Mouse (Mus musculus) left cerebral cortex, adult 18-20 months (tissue): Measurements from ENCODE around the gene Ckap2l. TPM values are rescaled to one million over a fixed set of nuclear protein-coding genes. Genes with fewer than 3 reads are reported as not detected.

Experiments
- DNase-seq, 2 experiments: peaks; one replicate each; pipeline ENCODE4 v3.0.0; 2021 to 2022; ENCODE audit warnings: low spot score in 2 of 2, mixed read lengths in 1 of 2
- total RNA-seq, 2 experiments: library from RNA; stranded (reverse); gene quantifications; 2 replicates each; pipeline ENCODE4 v1.2.3; 2021

Gene Ckap2l
- total RNA-seq, 2 experiments from 2014 or later, result 0.30 to 0.37 TPM

DNA sequence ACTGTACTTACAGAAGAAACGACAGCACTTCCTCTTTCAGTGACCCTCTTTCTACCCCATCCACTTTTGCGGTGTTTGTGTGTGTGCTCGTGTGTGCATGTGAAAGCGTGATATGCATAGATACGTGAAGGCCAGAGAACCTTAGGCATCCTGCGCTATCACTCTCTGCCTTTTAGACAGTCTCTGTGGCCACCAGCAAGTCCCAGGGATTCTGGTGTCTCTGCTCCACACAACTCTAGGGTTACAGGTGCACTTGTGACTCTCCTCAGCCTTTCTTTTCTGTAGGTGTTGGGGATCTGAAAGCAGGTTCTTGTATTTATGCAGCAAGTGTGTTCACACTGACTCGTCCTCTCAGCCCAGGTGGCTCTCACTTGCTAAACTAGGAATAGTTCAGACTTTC is 31.7 kb downstream of the Ckap2l start:
- no peak for DNase-seq

DNA sequence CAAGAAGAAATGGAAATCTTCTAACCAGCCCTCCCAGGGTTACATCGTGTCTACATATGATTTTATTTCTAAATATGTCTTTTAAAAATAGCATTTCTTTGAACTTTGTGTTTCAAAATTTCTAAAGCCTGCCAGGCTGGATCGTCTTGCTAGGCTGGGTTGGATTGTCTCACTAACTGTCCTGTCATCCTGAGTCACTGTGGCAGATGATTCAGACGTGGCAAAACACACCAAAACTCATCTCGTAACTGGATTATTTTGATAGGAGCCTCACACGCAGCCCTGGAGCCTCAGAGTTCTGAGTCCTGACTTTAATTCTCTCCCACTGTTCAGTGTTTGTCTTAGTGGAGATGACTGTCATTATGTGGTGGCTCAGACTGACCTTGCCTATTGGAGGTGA is 33.9 kb downstream of the Ckap2l start:
- DNase-seq, result peak in 1 of 2 experiments; percentile 32

DNA sequence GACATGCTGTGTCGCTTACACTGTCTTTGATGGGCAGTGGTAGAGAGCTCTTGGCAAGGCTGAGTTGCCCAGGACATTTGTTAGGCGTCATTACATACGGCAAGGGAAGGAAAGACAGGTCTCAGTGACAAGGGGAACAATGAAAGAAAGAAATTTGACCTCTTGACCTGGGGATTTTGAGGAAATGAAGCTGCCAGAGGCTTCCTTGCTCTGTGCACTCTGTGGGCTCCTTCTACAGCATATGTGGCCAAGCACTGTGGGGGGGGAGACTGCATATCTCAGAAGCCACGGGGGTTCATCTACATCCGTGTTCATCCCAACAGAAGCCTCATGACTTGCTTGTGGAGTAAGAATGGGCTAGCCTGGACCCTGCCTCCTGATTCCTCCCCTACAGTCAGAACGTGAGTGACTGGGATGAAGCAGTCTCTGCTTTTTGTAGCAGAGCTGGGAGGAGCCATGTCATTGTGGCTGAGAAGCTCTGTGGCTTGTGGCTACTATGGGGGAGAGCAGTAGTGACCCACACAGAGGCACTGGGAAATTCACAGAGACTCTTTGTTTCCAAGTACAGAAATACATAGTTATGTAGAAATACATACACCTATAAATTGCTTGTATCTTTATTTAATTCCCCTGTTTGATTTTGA is 35.7 kb downstream of the Ckap2l start:
- no peak for DNase-seq

DNA sequence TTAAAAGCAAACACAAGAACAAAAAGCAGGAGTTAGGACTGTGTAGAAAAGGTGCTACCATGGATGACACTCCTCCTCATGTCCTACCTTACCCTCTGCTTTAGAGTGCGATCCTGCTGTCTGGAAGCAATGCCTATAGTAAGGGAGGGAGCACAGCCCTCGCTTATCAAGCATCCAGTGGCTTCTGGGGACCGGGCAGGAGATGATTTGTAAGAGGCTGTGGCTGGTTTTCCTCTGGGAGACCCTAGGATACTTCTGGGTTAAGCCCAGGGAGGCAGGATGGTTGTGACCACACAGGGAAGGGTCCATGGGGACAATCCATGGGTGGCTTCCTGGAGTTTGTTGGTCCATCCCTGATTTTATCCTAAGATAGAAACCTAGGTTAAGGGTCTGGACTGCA is 36.4 kb downstream of the Ckap2l start:
- DNase-seq, result no peak

DNA sequence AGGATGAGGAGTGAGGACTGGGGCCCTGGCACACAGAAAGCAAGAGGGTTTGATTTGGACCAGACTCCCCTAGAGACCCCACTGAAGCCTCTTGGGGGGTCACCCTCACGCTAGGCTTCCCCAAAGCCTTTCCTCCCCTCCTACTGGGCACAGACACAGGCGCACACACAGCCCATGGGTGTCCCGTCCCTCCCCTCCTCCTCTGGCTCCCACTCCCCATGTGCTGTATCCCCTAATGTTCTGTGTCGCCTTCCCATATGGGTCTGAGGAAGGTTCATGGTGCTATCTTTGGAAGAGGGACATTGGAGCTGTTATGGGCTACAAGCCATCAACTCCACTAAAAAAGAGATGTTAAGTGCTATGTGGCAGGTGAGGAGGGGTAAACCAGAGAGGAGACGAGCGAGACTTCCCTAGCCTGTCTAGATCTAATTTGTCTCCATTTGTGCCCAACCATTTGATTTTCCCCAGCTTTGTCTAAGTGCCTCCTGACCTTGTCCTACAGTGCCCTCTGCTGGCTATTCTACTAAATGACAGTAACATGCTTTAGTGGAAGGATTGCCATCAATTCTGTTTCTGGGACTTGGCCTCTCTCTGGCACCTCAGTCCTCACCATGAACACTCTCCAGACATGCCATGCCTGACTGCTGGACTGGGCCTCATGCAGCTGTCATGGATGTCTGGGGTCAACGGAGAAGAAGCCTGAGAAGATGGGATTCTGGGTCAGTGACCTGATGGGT is 38.4 kb downstream of the Ckap2l start:
- DNase-seq, result peak; percentile 70 to 80

DNA sequence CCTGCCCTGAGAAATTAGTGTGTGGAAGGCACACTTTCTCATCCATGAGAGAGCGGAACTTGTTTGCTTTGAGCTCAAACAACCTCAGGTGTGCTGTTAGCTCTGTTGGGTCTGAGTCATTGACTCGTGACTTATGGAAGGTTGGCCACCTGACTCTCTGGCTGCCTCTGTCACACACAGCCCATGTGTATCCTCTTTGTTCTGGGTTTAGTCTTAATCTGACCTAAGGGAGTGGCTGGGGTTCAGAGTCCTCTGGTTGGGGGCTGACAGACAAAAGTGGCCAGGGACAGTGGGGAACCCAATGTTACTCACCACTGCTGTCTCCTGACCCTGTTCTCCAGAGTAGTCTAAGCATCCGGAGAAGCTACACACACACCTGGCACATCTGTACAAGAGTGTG is 39.0 kb downstream of the Ckap2l start:
- no peak for DNase-seq

DNA sequence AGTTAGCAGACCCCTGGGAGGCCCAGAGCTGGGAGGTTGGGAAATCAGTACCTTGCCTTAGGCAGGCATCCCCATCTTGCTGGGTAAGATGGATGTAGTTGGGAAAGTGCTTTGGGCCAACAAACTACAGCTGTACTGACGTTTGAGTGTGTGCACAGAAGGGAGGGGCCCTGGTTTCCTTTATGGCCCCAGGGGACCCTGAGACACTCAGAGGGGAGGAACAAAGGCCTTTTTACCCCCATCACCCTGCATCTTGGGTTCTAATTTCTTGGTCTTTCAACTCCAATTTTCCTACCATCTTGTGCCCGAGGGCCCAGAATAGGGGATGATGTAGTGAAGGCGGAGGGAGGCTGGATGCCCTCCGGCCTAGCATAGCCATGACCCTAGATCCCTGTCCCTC is 41.0 kb downstream of the Ckap2l start:
- no peak for DNase-seq

DNA sequence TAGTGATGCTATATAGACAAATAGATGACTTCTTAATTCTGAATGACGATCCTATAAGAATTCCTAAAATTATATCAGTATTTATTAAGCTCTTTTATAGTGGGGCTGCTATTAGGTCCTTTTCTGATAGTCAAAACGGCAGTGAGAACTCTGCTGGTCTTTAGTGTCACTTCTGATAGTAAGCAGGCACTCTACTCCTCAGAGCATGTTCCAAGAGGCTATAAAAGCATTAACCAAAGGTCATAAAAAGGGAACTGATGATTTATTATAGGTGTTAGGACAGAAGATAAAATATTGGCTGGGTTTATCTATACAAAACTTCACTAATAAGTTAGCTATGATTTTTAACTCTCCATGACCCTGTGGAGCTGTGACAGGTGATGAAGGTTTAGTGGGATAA is 42.9 kb downstream of the Ckap2l start:
- DNase-seq, result no peak

DNA sequence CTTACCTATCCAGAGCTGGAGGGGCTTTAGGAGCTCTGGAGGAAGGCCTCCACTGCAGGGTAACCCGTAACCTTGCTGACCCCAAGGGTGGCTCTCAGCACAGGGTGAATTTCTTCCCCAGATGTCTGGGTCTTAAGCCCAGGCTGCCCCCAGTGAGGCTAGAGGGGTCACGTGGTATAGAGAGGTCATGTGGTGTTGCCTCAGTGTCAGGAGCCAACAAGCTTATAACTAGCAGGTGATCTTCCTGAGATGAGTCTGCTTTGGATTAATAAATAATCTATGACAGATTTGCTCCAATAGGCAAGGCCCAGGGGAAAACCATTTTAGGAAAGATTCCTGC is 43.4 kb downstream of the Ckap2l start:
- no peak for DNase-seq

DNA sequence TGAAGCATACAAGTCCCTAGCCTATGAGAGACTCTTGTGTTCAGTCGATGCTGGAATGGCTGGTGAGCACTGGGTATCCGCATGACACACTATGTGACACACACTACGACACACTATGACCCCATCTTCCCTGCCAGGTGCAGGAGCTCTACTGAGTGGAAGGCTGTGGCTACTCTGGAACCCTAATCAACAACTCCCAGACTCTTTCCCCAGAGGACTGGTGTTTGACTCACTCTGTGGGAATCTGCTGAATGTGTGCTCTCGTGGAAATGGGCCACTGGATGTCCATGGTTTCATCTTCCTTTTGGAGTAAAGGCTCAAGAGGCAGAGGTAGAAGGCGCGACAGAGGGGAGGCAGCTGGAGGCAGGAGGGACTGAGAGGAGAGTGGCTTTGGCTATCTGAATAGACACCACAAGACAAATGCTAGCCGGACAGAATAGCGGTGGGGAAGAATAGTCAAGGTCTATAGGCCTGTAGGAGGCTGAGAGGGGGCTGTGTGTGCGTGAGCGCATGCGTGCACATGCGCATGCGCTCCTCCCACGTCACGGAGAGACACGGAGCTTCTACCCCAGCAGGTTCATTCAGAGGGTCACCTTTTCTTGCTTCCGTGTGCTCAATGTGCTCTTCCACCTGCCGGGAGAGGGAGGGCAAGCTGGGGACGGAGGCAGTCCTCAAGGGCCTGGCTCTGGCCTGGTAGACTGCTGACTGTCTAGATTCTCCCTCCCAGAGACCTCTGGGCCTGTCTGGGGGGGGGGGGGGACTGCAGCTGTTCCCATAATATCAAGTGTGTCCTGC is 44.0 kb downstream of the Ckap2l start:
- no peak for DNase-seq

DNA sequence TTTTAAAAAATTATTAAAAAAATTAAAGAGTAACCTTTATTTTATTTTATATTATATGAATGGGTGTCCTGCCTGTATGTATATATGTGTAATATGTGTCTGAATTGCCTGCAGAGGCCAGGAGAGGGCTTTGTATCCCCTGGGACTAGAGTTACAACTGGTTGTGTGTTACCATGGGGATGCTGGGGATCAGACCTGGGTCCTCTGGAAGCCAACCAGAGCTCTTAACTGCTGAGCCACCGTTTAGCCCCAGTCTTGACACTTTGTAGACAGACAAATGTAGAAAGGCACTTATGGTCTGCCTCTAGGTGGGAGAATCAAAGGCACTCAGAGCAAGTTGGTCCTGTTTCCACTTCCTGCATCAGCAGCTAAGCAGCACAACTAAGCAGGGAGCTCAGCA is 47.7 kb downstream of the Ckap2l start:
- no peak for DNase-seq

DNA sequence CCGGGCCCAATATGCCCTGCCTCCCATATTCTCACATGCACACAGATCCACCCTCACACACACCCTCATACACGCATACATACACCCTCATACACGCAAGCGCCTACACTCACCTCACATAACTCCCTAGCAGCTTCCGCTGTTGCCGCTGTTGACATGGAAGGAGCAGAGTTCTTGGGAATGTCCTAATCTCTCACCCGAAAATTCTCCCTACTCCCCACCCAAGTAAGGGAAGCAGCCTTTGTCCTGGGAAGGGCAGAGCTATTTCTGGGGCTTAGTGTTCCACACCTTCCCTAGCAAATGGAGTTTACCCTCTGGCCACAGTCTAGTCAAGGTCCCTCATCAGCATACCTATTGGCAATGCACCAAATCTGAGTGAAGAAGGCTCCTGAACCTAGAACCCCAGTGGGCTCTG is 49.3 kb downstream of the Ckap2l start:
- no peak for DNase-seq

DNA sequence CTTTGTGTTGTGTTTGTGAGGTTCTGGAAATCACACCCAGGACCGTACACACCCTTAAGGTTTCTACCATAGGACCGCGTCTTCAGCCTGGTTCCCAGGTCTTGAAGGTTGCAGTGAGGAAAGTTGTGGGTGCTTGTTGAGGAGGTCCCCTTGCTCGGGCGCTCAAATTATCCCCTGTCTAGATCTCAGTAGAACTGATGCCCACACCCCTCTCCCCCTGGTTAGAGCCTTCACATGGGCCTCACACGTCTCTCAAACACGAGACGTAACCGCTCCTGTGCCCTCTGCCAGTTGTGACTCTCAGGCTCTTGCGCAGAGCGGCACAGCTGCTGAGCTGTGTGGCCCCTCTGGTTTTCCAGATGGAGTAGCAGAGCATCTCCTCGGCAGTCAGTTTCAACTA is 50.1 kb downstream of the Ckap2l start:
- no peak for DNase-seq

DNA sequence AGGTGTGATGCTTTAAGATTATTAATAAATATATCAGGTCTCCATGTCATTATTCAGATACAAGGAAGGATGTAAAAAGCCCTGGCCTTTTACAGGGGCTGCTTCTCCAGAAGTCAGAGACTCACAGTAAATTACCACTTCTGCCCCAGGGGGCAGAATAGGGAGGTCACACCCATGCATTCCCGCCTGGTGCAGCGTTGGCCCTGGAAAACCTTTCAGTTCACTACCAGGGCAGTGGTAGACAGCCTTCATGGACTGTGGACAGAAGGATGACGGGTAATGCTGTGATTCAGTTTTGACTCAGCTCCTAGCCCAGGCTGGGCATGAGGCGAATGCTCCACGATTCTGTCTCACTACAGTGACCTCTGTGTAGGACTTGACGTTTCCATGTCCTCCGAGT is 50.6 kb downstream of the Ckap2l start:
- no peak for DNase-seq

DNA sequence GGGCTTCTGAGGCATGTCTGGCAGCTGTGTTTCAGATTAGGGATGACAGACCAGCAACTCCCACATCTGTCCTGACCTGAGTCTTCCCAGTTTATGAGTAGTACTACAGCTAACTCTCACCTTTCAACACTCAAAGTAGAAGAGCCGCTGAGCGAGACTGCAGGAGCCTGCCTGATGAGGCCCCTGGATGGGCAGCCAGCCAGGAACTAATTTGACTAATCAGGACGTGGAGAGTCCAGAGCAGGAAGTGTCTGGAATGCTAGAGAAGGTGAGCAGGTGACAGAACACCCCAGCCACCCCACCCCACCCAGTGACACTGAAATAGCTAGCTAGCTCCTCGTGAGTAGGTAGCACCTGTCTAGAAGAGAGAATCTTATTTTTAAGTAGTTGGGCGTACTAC is 51.4 kb downstream of the Ckap2l start:
- no peak for DNase-seq

DNA sequence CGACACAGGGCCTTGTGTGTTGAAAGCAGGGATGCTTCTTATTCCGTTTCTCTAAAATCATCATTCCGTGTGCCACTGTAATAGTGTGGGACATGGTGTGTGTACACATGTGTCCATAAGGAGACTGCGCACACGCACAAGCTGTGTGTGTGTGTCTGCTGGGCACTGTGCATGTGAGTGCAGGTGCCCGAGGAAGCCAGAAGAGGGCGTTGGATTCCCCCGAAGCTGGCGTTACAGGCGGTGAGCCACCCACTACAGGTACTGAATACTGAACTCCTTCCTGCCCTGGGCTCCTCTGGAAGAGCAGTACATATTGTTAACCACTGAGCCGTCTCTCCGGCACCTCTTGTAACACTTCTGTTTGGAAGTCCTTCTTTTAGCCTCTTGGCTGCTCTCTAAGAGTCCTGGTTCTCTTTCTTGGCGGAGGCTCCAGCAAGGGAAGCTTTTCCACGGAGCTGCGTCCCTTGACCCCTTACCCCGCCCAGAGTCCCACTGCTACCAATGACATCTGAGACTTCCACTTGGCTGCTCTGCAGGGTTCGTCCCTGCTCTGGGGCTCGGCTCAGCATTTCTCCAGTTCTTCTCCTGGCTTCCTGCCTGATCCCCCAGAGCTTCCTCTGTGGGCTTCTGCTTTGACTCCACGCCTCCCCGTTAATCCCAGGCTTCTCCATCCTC is 52.4 kb downstream of the Ckap2l start:
- DNase-seq, result no peak

DNA sequence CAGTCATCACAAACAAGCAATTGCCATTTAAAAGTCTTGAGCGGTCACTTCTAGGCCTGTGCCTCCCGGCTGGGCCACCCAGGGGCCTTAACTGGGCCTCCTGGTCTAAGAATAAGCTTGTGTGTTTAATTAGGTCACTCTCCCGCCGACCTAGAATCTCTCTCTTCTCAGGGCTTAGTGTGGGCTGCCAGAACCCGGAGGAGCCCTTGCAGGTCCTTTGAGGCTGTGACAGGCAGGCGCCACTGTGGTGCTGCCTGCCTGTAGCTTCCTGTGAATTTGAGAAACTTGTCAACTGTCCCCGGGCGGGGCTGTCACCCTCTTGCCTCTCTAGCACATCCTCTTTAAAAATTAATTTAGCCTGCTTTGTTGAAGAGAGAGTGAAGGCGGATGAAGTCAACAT is 53.2 kb downstream of the Ckap2l start:
- DNase-seq, result peak in 1 of 2 experiments; percentile 7

DNA sequence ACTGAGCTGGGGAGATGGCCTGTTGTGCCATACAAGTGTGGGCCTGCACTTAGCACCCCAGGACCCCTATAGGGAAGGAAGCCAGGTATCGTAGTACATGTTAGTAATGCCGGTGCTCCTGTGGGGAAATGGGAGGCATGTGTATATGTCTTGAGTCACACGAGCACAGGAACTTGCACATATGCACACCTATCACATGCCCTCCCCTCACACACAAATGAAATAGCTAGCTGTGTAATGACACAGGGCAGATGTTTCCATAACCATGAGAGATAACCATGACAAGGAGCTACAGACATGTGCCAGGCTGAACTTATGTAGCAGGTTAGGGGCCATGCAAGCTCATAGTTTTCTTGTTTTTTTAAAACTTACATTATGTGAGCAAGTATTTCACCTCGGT is 54.0 kb downstream of the Ckap2l start:
- DNase-seq, result no peak

DNA sequence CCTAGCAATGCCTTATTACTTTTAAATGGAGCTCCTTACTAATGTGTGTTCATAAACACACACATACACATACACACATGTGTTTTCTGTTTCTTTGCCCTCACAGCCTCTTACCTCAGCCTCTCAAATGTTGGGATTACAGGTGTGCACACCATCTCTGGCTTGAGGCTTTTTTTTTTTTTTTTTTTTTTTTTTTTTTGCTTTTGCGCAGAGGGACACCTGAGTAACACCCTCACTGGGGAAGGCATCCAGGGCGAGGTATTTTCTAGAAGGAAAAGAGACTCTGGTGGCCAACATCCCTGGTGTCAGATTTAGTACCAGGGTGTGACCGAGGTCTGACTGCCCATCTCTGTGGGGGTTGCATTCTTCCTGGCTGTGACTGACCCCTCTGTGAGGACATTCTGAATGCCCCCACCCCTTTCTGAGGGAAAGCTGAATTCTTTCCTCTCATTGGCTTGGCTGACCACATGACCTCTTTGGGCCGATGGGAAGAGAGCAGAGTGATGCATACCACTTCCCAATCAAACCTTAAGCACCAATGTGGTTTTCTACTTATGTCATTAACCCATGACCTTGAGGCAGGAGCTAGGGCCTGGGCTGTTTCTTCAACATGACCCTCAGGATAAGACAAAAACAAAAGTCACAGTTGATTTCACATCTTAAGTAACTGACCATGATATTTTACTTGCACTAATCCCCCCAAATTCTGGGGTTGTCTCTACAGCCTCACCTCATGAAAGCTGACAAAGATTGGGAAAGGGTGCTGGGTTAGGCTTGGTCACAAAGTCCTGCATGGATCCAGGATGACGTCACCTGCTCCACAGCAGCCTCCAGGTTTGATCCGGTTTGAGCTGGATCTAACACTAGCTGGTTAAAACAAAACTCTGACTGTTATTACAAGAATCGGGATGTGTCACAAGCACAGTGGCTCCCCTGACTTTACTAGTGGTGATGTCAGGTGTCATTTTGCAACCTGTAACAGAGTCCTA is 54.9 kb downstream of the Ckap2l start:
- no peak for DNase-seq

DNA sequence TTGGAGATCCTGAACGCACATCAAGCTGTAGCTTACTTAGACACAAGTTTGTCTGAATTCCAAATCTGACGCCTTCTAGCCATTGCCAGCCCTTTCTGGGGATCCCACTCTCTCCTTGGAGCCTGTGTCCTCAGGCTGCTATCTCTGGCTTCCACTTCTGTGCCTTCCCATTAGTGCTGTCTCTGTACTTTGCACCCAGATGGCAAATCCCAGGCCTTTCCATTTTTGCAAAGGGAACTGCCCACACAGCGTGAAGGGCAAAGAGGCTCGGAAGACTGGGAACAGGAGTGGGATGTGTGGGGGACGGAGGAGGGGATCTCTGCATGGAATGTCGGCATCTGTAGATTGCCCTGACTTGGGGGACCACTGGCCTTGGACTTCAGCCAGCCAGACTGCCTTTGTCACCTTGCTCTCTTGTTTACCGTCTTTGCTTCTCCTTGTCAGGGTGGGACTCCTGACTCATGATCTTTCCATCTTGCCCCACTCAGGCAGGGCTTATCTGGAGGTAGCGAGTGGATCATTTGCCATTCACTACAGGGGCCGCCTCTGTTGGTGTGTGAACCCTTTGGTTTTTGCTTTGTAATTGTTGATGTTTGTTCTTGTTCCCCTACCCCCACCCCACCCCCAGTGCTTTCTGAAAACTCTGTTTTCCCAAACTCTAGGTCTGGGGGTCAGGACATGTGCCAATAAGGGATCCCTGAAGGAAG is 56.1 kb downstream of the Ckap2l start:
- DNase-seq, result peak; percentile 47 to 72
